Mouse (Mus musculus) embryonic stem cell, embryonic (primary cell): ENCODE results near the gene Grin3b.

Experiments used
- CTCF ChIA-PET, 4 experiments: fragments of 300-600 bp in 2 of 4; fragments of 350-600 bp in 2 of 4; sonication (Branson Sonifier 250); formaldehyde crosslinking; loops; one replicate each; lab custom pipeline; 2022; ENCODE audit warnings: inconsistent platforms in 2 of 4; lab: Charles Lee
- POLR2A ChIA-PET, 4 experiments: fragments of 300-600 bp in 2 of 4; fragments of 350-600 bp in 2 of 4; sonication (Branson Sonifier 250); formaldehyde crosslinking; loops; one replicate each; lab custom pipeline; 2022; ENCODE audit warnings: antibody characterized with exemption in 4 of 4, inconsistent platforms in 1 of 4; lab: Charles Lee

Grin3b gene

DNA sequence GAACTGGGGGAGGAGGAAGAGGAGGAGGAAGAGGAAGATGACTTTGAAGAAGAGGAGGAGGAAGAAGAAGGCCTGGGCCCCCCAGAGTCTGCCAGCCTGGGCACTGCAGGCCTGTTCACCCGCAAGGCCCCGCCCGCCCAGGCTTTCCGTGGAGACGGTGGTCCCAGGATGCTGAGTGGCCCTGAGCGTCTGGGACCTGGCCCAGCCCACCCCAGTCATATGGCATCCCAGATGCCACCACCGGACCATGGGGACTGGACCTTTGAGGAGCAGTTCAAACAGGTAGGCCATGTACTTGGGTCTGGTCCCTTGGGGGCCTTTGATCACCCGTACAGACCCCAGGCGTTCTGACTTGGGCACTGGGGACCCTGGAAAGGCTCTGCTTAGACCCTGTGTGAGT is 38.7 kb upstream of the Grin3b start:
- POLR2A ChIA-PET = interaction anchor here in 3 of 4 experiments (0.7 to 1.6 kb wide), 3 partner anchors 15 to 209 kb away, joined by 3 read pairs; partner anchors contain the start of genes Cbarp (in 1 of the 3) and Kiss1r (in 1 of the 3)
- CTCF ChIA-PET = interaction anchor here in 1 of 4 experiments (1.3 kb wide), 1 partner anchor 28 kb away, joined by 3 read pairs; the partner anchor contains the start of gene Wdr18

GRCm38 (mm10) chr10:79932736-79933135 is 37.8 kb upstream of the Grin3b start:
- ChIA-PET CTCF (interaction anchor here in 3 of 4 experiments (0.5 to 1.4 kb wide), 4 partner anchors 8 to 232 kb away, joined by 3 to 4 read pairs (median 3); partner anchors contain the start of gene Wdr18 (in 1 of the 3)), POLR2A (interaction anchor here in 3 of 4 experiments (0.6 to 2.3 kb wide), 7 partner anchors 16 to 235 kb away, joined by 3 to 7 read pairs (median 3); partner anchors contain the start of genes Kiss1r (in 1 of the 3), Med16 (in 1 of the 3), Ptbp1 (in 1 of the 3) and Wdr18 (in 1 of the 3))

- POLR2A ChIA-PET = interaction anchor here in 3 of 4 experiments (0.6 to 2.3 kb wide), 7 partner anchors 17 to 235 kb away, joined by 3 to 7 read pairs (median 3); partner anchors contain the start of genes Kiss1r (in 1 of the 3), Med16 (in 1 of the 3), Ptbp1 (in 1 of the 3) and Wdr18 (in 1 of the 3)
- CTCF ChIA-PET = interaction anchor here in 3 of 4 experiments (0.5 to 1.4 kb wide), 3 partner anchors 9 to 232 kb away, joined by 3 to 4 read pairs (median 3); no protein-coding TSS in a partner anchor
Measured at GRCm38 (mm10) chr10:79933145-79933679, 37.3 kb upstream of the Grin3b start.

DNA sequence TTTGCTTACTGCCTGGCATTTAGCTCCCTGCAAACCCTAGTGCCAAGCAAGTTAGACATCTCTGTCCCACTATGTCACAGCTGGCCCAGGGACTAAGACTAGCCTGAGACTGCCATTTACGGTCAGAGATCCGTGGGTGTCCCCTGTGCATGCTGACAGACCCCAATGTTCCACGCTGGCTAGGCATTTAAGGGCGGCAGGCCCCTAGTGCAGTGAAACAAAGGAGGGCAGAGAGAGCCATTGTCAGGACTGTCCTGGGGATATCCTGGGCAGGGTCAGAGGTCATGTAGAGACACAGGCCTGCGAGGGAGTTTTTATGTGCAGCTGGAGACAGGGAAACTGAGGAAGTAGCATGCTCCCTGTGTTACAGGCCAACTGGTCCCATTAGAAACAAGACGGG is 36.7 kb upstream of the Grin3b start:
- ChIA-PET POLR2A (interaction anchor here in 2 of 4 experiments (0.5 to 2.3 kb wide), 5 partner anchors 25 to 234 kb away, joined by 3 to 7 read pairs (median 4); partner anchors contain the start of genes Med16 (in 1 of the 2) and Wdr18 (in 1 of the 2)), CTCF (interaction anchor here in 1 of 4 experiments (1.4 kb wide), 1 partner anchor 9 kb away, joined by 4 read pairs; no protein-coding TSS in a partner anchor)

DNA sequence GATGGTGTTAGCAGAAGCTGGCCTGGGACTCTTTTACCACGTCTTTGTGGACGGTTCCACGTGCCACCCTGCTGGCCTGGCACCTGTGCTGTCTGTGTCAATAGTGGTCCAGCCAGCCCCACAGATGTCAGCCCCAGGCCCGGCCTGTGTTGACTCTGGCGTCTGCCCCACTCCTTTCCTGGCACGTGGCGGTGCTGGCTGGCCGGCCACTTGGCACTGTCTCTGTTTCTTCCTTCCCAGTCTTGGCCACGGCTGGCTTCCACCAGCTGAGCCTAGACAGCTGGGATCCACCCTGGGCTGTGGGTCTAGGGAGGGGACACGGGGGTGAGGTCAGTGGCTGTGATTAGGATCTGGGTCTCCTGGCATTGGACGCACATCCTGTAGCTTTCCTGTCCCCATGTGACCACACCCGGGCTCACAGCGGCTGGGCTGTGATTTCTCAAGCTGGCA is 36.2 kb upstream of the Grin3b start:
- CTCF ChIA-PET = interaction anchor here in 1 of 4 experiments (0.7 kb wide), 1 partner anchor 320 kb away, joined by 3 read pairs; the partner anchor contains the start of gene C2cd4c
- POLR2A ChIA-PET = interaction anchor here in 2 of 4 experiments (1.5 to 2.3 kb wide), 4 partner anchors 25 to 233 kb away, joined by 3 to 7 read pairs (median 5); partner anchors contain the start of genes Med16 (in 1 of the 2) and Wdr18 (in 1 of the 2)

GRCm38 (mm10) chr10:79934794-79935569 is 35.5 kb upstream of the Grin3b start:
- POLR2A ChIA-PET = interaction anchor here in 2 of 4 experiments (0.8 to 2.3 kb wide), 5 partner anchors 9 to 233 kb away, joined by 3 to 7 read pairs (median 5); partner anchors contain the start of genes Med16 (in 1 of the 2) and Wdr18 (in 1 of the 2)
- CTCF ChIA-PET = interaction anchor here in 1 of 4 experiments (0.7 kb wide), 1 partner anchor 321 kb away, joined by 3 read pairs; the partner anchor contains the start of gene C2cd4c

DNA sequence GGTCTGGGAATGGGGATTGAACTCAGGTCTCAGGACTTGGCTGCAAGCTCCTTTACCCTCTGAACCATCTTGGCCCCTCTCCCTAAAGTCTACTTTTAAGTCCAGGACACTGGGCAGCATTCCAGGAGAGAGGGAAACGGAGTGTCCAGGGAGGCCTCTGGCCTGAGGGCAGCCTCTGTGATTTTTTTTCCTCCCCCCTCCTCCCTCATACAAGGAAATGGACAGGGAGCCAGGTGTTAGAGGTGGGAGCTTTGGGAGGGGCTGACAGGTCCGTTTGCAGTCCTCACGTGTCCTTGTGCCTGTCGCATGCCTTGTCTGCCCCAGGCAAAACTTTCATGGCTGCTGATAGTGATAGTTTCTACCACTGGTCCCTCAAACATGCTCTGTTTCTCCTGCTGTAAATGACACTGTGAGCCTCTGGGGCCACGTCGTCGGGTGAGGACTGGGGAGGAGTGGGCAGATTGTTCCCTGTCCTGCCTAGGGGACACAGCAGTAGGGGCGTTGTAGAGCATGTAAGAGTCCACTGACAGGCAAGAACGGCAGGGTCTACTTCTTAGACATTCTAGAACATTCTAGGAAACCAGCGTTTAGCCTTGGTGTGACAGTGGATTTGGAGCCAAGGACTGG is 34.1 kb upstream of the Grin3b start:
- POLR2A ChIA-PET = interaction anchor here in 2 of 4 experiments (1.2 to 1.6 kb wide), 4 partner anchors 18 to 72 kb away, joined by 3 to 5 read pairs (median 4); partner anchors contain the start of gene Wdr18 (in 1 of the 2)
- CTCF ChIA-PET = interaction anchor here in 1 of 4 experiments (0.7 kb wide), 1 partner anchor 22 kb away, joined by 3 read pairs; no protein-coding TSS in a partner anchor

- CTCF ChIA-PET = interaction anchor here in 1 of 4 experiments (0.5 kb wide), 1 partner anchor 168 kb away, joined by 13 read pairs; no protein-coding TSS in a partner anchor
Measured at GRCm38 (mm10) chr10:79936911-79937441, 33.5 kb upstream of the Grin3b start.

GRCm38 (mm10) chr10:79937775-79938526 is 32.6 kb upstream of the Grin3b start:
- CTCF ChIA-PET = interaction anchor here in 2 of 4 experiments (0.5 to 0.6 kb wide), 3 partner anchors 169 to 798 kb away, joined by 3 to 13 read pairs (median 6); no protein-coding TSS in a partner anchor
- POLR2A ChIA-PET = interaction anchor here in 3 of 4 experiments (0.5 to 1.9 kb wide), 7 partner anchors 20 to 157 kb away, joined by 3 to 4 read pairs (median 3); partner anchors contain the start of genes Med16 (in 1 of the 3), Ptbp1 (in 1 of the 3) and Wdr18 (in 1 of the 3)

More at GRCm38 (mm10) chr10:79936911-79937441, 33.5 kb upstream of the Grin3b start:
- POLR2A ChIA-PET = interaction anchor here in 2 of 4 experiments (0.5 to 1.4 kb wide), 4 partner anchors 17 to 83 kb away, joined by 3 to 4 read pairs (median 3); partner anchors contain the start of gene Ptbp1 (in 1 of the 2)

DNA sequence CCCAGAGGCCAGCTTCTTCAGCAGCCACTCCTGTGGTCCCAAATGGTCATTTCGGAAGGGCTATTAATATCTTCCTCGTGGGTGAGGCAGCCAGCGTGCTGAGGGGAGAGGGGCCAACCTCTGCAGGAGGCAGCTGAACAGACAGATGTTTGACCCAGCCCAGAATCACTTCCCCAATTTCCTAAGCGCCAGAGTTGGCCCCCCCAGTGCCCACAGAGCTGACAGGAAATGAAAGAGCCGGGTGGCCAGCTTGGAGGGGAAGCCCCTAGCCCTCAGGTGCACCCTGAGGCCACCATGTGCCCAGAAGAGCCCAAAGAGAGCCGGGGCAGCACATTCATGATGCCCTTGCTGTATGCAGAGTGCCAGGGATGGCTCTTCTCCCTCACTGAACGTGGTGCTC is 29.8 kb upstream of the Grin3b start:
- CTCF ChIA-PET = interaction anchor here in 1 of 4 experiments (0.6 kb wide), 1 partner anchor 666 kb away, joined by 3 read pairs; no protein-coding TSS in a partner anchor
- POLR2A ChIA-PET = interaction anchor here in 1 of 4 experiments (0.7 kb wide), 1 partner anchor 253 kb away, joined by 3 read pairs; no protein-coding TSS in a partner anchor

DNA sequence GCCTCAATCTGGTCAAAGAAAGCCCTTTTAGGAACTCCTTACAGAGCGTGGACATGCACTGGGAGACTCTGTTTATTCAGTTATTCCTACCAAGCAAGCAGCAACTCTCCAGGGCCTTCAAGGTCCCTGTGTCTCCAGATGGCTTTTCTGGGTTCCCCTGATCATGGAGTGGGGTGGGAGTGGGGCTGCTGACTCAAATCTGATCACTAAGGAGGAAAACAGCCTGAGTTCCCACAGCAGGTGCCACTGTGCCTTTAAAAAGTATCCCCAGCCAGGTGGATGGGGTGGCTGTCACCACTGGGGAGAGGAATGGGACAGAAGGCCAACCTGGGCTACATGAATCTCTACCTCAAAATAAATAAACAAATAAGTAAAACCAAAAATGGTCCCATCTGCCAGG is 27.5 kb upstream of the Grin3b start:
- ChIA-PET CTCF (interaction anchor here in 1 of 4 experiments (0.6 kb wide), 1 partner anchor 16 kb away, joined by 3 read pairs; the partner anchor contains the start of gene Arid3a), POLR2A (interaction anchor here in 1 of 4 experiments (0.7 to 0.9 kb wide), 2 partner anchors 112 to 265 kb away, joined by 3 to 6 read pairs; no protein-coding TSS in a partner anchor)

DNA sequence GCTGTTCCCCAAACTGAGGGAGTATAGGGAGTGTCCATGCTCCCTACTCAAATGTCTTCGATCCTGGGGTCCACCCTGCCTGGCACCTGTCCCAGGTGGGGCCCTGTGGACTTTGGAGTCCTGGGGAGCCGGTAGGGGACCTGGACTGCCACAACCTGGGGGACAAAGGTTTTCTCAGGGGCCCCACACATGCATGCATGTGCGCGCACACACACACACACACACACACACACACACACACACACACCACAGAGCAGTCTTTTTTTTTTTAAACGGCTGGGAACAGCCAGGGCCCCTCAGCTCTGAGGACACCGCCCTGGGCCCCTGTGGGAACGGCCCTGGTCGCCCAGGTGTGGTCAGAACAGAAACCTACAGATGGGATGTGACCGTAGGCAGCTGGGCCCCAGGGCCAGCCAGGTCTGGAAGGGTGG is 27.0 kb upstream of the Grin3b start:
- ChIA-PET POLR2A (interaction anchor here in 2 of 4 experiments (0.5 to 1.6 kb wide), 4 partner anchors 8 to 264 kb away, joined by 3 to 5 read pairs (median 3); partner anchors contain the start of gene Med16 (in 1 of the 2)), CTCF (interaction anchor here in 1 of 4 experiments (0.7 kb wide), 1 partner anchor 1541 kb away, joined by 3 read pairs; no protein-coding TSS in a partner anchor)

DNA sequence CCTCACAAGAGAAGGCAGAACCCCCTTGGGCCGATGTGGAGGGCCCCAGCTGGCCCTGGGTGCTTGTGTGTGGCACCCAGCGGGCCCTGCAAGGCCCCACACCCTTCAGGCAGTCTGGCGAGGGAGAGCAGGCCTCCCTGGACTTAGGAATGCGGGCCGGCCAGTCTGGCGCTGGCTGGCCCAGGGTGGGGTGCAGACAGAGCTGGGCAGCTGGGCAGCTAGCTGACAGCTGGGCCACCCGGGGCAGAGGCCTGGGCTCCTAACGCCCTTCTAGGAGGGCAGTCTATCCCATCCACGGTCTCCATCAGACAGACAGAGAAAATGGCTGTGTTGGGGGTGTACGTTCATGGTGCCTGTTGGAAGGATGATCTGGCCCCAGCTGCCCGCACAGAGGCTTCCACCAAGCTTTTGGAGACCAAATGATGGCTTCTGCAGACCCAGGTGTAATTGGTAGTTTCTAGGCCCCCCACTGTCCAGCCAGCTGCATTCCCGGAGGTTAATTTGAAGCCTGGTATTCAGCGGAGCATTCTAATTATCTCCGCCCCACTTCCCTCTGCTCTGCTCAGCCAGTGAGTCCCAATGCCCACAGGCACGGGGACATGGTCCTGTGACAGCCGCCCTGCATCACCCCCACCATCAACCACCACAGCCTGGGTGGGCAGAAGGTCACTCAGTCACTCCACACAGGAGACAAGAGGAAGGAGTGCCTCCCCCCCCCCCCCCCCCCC is 24.8 kb upstream of the Grin3b start:
- CTCF ChIA-PET = interaction anchor here in 2 of 4 experiments (0.8 to 0.9 kb wide), 2 partner anchors 20 to 574 kb away, joined by 3 to 4 read pairs; no protein-coding TSS in a partner anchor

DNA sequence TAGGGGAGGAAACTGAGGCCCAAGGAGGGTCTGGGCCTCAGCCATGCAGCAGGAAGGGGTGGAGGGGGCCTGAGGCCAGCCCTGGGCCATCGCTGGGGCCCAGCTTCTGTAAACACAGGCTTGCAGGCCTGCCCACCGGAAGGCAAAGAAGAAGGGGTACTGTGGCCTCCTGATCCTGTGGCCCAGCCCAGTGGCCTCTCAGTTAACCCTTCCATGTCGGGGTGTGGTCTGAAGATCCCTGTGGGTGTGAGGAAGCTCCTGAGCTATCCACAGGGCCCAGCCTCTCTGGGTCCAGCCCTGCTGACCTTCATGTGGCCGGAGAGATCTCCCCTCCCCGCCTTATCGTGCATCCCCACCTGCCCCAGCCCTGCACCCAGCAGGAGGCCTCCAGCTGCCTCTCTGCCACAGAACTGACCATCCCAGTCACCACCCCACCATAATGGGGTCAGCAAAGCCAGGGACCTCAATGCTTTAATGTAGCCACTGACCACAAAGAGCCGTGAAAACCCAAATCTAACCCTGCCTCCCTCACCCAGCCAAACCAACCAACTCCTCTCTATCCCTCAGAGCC is 23.7 kb upstream of the Grin3b start:
- ChIA-PET CTCF (interaction anchor here in 1 of 4 experiments (0.6 kb wide), 1 partner anchor 40 kb away, joined by 3 read pairs; no protein-coding TSS in a partner anchor), POLR2A (interaction anchor here in 3 of 4 experiments (0.6 to 1.5 kb wide), 8 partner anchors 11 to 221 kb away, joined by 3 to 7 read pairs (median 4); partner anchors contain the start of genes Med16 (in 1 of the 3), Ptbp1 (in 1 of the 3) and Wdr18 (in 1 of the 3))

More for the DNA sequence above, 24.8 kb upstream of the Grin3b start:
- POLR2A ChIA-PET = interaction anchor here in 3 of 4 experiments (0.5 to 2.1 kb wide), 13 partner anchors 12 to 199 kb away, joined by 3 to 7 read pairs (median 3); partner anchors contain the start of genes Ptbp1 (in 2 of the 3), Wdr18 (in 2 of the 3), Med16 (in 1 of the 3) and Polrmt (in 1 of the 3)
